Mouse (Mus musculus) kidney, embryonic 16.5 days (tissue): ENCODE measurements at regions not wholly inside any gene's neighbourhood (a gene's known extent, or its start where the extent isn't known, plus 50 kb on each side); places are given as distances from the start of the nearest gene placed in this dataset.
A peak's percentile ranks its signal among the peaks of the same experiment; 100 is the strongest.

Source experiments
- ATAC-seq: fragments of 200-750 bp; cut with Nextera tagmentation; 2 replicates; pipeline ENCODE4 v1.8.0; 2017; ENCODE audit warnings: moderate TSS enrichment; ENCODE audit not compliant: low FRiP score, low TSS enrichment
- H3K27ac ChIP-seq: fragments of 300-500 bp; sonication (generic); 2 replicates; pipeline ENCODE4 v1.5.1; 2014; ENCODE audit warnings: low read length
- H3K27me3 ChIP-seq: fragments of 300-500 bp; sonication (generic); 2 replicates; pipeline ENCODE4 v1.6.1; 2014; ENCODE audit warnings: low read length, control low read depth, mixed read lengths; ENCODE audit not compliant: insufficient read depth
- H3K36me3 ChIP-seq: fragments of 300-500 bp; sonication (generic); 2 replicates; pipeline ENCODE4 v1.6.1; 2014; ENCODE audit warnings: low read length, control low read depth, mixed read lengths; ENCODE audit not compliant: insufficient read depth
- H3K4me1 ChIP-seq: fragments of 300-500 bp; sonication (generic); 2 replicates; pipeline ENCODE4 v1.6.1; 2014; ENCODE audit warnings: low read length, control low read depth, mixed read lengths; ENCODE audit not compliant: insufficient read depth
- H3K4me2 ChIP-seq: fragments of 300-500 bp; sonication (generic); replicated peaks from 2 replicates; pipeline ENCODE4 v1.6.1; 2014; ENCODE audit warnings: low read depth, low read length
- H3K4me3 ChIP-seq: fragments of 300-500 bp; sonication (generic); 2 replicates; pipeline ENCODE4 v1.5.1; 2014; ENCODE audit warnings: mild to moderate bottlenecking, low read length
- H3K9ac ChIP-seq: fragments of 300-500 bp; sonication (generic); replicated peaks from 2 replicates; pipeline ENCODE4 v1.6.1; 2014; ENCODE audit warnings: low read length
- H3K9me3 ChIP-seq: fragments of 300-500 bp; sonication (generic); 2 replicates; pipeline ENCODE4 v1.6.1; 2016; ENCODE audit warnings: low read length, control low read depth
- WGBS: fragments of 180-500 bp; shearing (Covaris S2); extraction: QIAGEN DNeasy Blood & Tissue Kit; methylation state at CpG from one replicate; pipeline ENCODE4 v1.1.7; 2014; 5-methylcytosine and 5-hydroxymethylcytosine counted together

DNA sequence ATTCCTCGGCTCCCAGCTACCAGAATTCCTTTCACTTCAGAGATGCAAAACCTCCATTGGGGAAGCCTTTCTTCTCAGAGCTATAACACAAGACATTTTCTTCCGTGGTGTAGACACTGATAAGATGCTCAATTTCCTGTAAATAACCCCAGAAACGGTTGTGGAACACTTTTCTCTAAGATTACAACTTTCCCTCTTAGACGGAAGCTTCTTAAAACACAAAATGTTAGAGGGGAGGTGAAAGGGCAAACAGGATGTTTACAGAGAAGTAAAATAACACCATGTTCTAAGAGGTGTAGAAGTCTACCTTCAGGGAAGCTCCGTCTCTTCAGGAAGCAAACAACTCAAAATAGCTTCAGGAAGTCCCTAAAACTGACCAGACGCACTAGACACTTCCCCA, 65.4 kb upstream of the Sv2b start:
- Histone ChIP-seq H3K9ac (no peak overlapping the region), H3K27me3 (no peaks in the 10 kb centered on the region), H3K36me3 (no peaks in the 10 kb centered on the region), H3K4me1 (peaks cover 3% of the 10 kb centered on the region; the same call in 1 of the 2 replicates), H3K4me3 (no peak overlapping the region), H3K9me3 (no peaks in the 10 kb centered on the region), H3K4me2 (no peak overlapping the region), H3K27ac (no peak overlapping the region)
- no peak for ATAC-seq
- WGBS, result 56% methylated on average over 6 of the region's 6 CpGs

DNA sequence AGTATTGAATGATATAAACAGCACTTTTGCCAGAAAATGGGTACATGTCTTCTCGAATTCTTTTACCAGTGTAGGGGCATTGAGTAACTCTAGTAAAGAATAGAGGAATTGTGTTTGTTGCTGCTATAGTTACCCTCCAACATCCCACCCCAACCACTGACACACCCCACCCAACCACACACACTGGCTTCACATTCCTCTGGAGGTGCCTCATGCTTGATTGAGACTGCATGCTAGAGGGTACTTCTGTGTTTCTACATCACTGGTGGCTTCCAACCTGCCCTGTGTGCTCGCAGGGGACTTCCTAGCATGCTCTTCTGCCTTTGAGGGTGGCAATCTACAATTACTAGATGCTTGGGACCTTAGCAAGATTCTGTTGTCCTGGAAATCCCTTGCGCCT, 70.5 kb upstream of the Sv2b start:
- Histone ChIP-seq H3K9me3 (no peaks in the 10 kb centered on the region), H3K4me1 (no peaks in the 10 kb centered on the region), H3K27me3 (no peaks in the 10 kb centered on the region), H3K27ac (no peak overlapping the region), H3K9ac (no peak overlapping the region), H3K36me3 (no peaks in the 10 kb centered on the region), H3K4me2 (no peak overlapping the region), H3K4me3 (no peak overlapping the region)
- WGBS, result 93% methylated on average over 3 of the region's 3 CpGs
- no peak for ATAC-seq

- no peak overlapping the region for H3K9ac ChIP-seq
- no peaks in the 10 kb centered on the region for H3K27me3 ChIP-seq
- H3K4me1 ChIP-seq, result no peaks in the 10 kb centered on the region
- H3K36me3 ChIP-seq, result no peaks in the 10 kb centered on the region
- ATAC-seq, result peak; percentile 75
- peak overlapping the region; percentile 20; the same call in 1 of the 2 replicates for H3K27ac ChIP-seq
- H3K4me3 ChIP-seq, result no peak overlapping the region
- no peak overlapping the region for H3K4me2 ChIP-seq
- 19% methylated on average over 8 of the region's 8 CpGs for WGBS
- H3K9me3 ChIP-seq, result no peaks in the 10 kb centered on the region
Observed at GRCm38 (mm10) chr7:75384506-75384911, 70.8 kb upstream of the Akap13 start.

DNA sequence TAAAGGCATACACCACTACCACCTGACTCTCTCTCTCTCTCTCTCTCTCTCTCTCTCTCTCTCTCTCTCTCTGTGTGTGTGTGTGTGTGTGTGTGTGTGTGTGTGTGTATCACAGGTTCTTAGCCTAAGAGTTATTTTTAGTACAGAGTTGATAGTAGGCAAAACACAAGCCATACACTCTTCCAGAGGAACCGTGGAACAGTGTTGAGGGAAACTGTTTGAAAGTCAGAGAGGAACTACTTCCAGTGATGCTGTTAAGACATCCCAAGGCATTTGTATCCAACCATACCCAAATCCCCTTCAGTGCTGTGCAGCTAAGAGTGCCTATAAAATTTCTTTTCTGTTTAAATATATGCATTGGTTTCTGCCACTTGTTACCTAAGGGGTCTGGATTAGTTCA, 68.3 kb upstream of the Akap13 start:
- ATAC-seq, result no peak
- Histone ChIP-seq H3K27ac (no peak overlapping the region), H3K9me3 (no peaks in the 10 kb centered on the region), H3K36me3 (no peaks in the 10 kb centered on the region), H3K4me3 (no peak overlapping the region), H3K9ac (no peak overlapping the region), H3K27me3 (no peaks in the 10 kb centered on the region), H3K4me1 (no peaks in the 10 kb centered on the region), H3K4me2 (no peak overlapping the region)
- 80% methylated on average over 1 of the region's 1 CpGs for WGBS

DNA sequence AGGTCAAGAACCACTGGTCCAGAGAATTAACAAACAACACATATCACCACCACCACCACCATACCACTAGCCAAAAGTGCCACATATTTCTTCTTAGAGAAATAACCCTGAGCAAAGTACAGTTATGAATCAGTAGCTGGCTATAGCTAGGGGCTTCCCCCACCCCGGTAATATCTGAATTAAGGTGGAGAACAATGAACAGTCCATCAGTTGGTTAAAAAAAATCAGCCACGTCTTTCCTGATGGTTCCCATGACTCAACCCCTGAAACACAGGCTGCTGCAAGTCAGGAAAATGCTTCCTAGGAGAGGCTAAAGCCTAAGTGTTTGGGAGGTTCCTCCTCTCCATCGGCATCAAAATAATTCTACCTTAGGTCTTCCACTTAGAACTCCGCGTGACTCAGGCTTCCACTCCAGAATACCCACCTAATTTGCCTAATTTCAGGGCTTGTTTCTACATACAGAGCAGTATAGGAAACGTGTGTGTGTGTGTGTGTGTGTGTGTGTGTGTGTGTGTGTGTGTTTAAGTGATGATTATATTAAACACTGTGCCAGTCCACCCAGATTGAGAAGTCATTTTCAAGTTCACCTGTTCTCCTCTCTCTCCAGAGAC, 67.4 kb upstream of the Akap13 start:
- 71% methylated on average over 6 of the region's 6 CpGs for WGBS
- ATAC-seq, result no peak
- Histone ChIP-seq H3K4me2 (no peak overlapping the region), H3K4me3 (no peak overlapping the region), H3K4me1 (no peaks in the 10 kb centered on the region), H3K27me3 (no peaks in the 10 kb centered on the region), H3K36me3 (no peaks in the 10 kb centered on the region), H3K27ac (no peak overlapping the region), H3K9me3 (no peaks in the 10 kb centered on the region), H3K9ac (no peak overlapping the region)

- no peaks in the 10 kb centered on the region for H3K36me3 ChIP-seq
- H3K9me3 ChIP-seq, result no peaks in the 10 kb centered on the region
- no peak overlapping the region for H3K4me3 ChIP-seq
- no peak overlapping the region for H3K4me2 ChIP-seq
- no peaks in the 10 kb centered on the region for H3K27me3 ChIP-seq
- 91% methylated on average over 3 of the region's 3 CpGs for WGBS
- ATAC-seq, result no peak
- no peak overlapping the region for H3K27ac ChIP-seq
- H3K4me1 ChIP-seq, result no peaks in the 10 kb centered on the region
- H3K9ac ChIP-seq, result no peak overlapping the region
Observed at GRCm38 (mm10) chr7:75390162-75390561, 65.2 kb upstream of the Akap13 start.

GRCm38 (mm10) chr7:75392783-75393182, 62.6 kb upstream of the Akap13 start:
- Histone ChIP-seq H3K4me2 (no peak overlapping the region), H3K27me3 (no peaks in the 10 kb centered on the region), H3K9me3 (no peaks in the 10 kb centered on the region), H3K27ac (no peak overlapping the region), H3K4me3 (no peak overlapping the region), H3K9ac (no peak overlapping the region), H3K4me1 (peaks cover 8% of the 10 kb centered on the region; the same call in 1 of the 2 replicates), H3K36me3 (no peaks in the 10 kb centered on the region)
- ATAC-seq, result no peak
- WGBS, result 15% methylated on average over 3 of the region's 3 CpGs

GRCm38 (mm10) chr7:75393466-75393865, 61.9 kb upstream of the Akap13 start:
- no peak for ATAC-seq
- Histone ChIP-seq H3K4me2 (no peak overlapping the region), H3K9me3 (no peaks in the 10 kb centered on the region), H3K27me3 (no peaks in the 10 kb centered on the region), H3K27ac (no peak overlapping the region), H3K36me3 (no peaks in the 10 kb centered on the region), H3K9ac (no peak overlapping the region), H3K4me3 (no peak overlapping the region), H3K4me1 (peaks cover 10% of the 10 kb centered on the region; the same call in 1 of the 2 replicates)
- 82% methylated on average over 2 of the region's 2 CpGs for WGBS

DNA sequence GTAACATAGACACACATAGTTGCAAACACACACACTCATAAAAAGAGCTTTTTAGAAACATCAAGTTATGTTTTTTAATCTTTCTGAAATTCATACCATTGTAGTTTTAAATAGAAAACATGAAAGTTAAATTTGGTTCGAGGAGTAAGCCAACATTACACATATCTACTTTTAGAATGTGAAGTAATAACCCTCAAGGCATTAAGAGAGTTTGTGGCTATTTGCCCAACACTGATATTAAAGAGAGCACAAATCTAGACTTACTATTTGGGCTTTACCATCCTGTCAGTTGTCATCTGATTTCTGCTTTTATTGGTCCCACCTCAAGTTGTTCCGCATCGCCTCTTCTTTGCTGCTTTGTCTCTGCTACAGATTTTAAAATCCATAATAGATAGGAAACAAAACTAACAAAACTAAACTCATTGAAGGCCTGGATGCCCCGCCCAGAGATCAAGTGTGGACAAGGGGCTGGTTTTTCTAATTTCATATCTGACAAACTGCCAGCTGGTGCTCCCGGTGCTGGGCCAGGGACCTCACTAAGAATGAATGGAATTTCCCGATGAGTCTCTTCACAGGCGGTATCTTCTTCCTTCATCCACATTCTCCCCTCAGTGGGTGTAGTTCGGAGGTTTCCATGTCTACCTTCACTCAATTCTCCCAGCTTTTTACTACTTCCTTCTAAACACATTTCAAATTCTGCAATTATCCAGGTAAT, 60.3 kb upstream of the Akap13 start:
- H3K4me3 ChIP-seq, result no peak overlapping the region
- H3K9me3 ChIP-seq, result no peaks in the 10 kb centered on the region
- peaks cover 19% of the 10 kb centered on the region; the same call in 1 of the 2 replicates for H3K4me1 ChIP-seq
- ATAC-seq, result no peak
- WGBS, result 66% methylated on average over 8 of the region's 8 CpGs
- no peak overlapping the region for H3K4me2 ChIP-seq
- H3K36me3 ChIP-seq, result no peaks in the 10 kb centered on the region
- no peak overlapping the region for H3K9ac ChIP-seq
- H3K27me3 ChIP-seq, result no peaks in the 10 kb centered on the region
- H3K27ac ChIP-seq, result no peak overlapping the region

DNA sequence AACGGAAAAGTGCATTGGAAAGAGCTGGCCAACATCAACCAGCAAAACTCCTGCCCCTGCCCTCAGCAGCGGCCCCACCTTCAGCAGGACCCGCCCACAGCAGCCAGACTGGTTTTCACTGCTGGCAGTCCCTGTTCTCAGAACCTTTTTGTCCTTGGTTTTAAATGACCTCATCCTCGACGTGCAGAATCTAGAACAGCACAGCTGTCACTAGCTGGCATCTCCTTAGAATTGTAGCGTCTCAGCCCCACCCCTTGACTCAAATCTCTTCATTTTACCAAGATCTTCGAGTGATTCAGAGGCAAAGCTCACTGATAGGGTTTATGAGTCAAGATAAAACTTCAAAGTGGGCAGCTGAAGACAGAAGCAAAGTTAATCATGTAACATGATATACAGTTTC, 57.8 kb upstream of the Akap13 start:
- Histone ChIP-seq H3K27ac (no peak overlapping the region), H3K36me3 (no peaks in the 10 kb centered on the region), H3K4me1 (peaks cover 22% of the 10 kb centered on the region; the same call in 1 of the 2 replicates), H3K4me2 (0 out of 2 replicates have a peak overlapping the region, but pooled peaks have one; percentile 21), H3K9ac (no peak overlapping the region), H3K27me3 (no peaks in the 10 kb centered on the region), H3K9me3 (no peaks in the 10 kb centered on the region), H3K4me3 (no peak overlapping the region)
- 16% methylated on average over 7 of the region's 7 CpGs for WGBS
- no peak for ATAC-seq
